Mouse (Mus musculus): ENCODE measurements around the gene Rexo1. TPM values are rescaled to one million over a fixed set of nuclear protein-coding genes. Genes with fewer than 3 reads are reported as not detected.

The Rexo1 gene
- polyA plus RNA-seq, 2 experiments = 27.9 to 56.4 TPM

- H3K27me3 ChIP-seq (ENCODE audit: control insufficient read depth, insufficient read depth, low read length) = peaks cover 83% of the 10 kb centered on the region
- no peak overlapping the region for H3K4me3 ChIP-seq (replicated peaks; ENCODE audit: low read length)
- H3K4me2 ChIP-seq (replicated peaks; ENCODE audit: low read depth, low read length, severe bottlenecking) = no peak overlapping the region
- DNase-seq (ENCODE audit: low spot score) = no peak
- ATAC-seq (ENCODE audit: low FRiP score, low read depth) = no peak
- TF ChIP-seq POLR2A (IDR thresholded peaks at IDR 0.05; ENCODE audit: borderline replicate concordance, extremely low read depth, insufficient read depth, insufficient read length) = no peak
- WGBS = 0% methylated on average over 7 of the region's 7 CpGs
- H3K27ac ChIP-seq (replicated peaks; ENCODE audit: low read depth, low read length) = no peak overlapping the region
- no peaks in the 10 kb centered on the region for H3K9me3 ChIP-seq (ENCODE audit: control insufficient read depth, low read length)
- no peaks in the 10 kb centered on the region for H3K4me1 ChIP-seq (ENCODE audit: control insufficient read depth, insufficient read depth, low read length)
- H3K9ac ChIP-seq (ENCODE audit: low read depth, low read length, severe bottlenecking) = no peak overlapping the region
- no peaks in the 10 kb centered on the region for H3K36me3 ChIP-seq (ENCODE audit: control insufficient read depth, insufficient read depth, low read length)
Observed at GRCm38 (mm10) chr10:80502291-80502690, 59.1 kb downstream of the Rexo1 start.

- no peak for TF ChIP-seq POLR2A (IDR thresholded peaks at IDR 0.05; ENCODE audit: borderline replicate concordance, extremely low read depth, insufficient read depth, insufficient read length)
- H3K4me2 ChIP-seq (replicated peaks; ENCODE audit: low read depth, low read length, severe bottlenecking) = no peak overlapping the region
- peaks cover 14% of the 10 kb centered on the region for H3K4me1 ChIP-seq (ENCODE audit: control insufficient read depth, insufficient read depth, low read length)
- DNase-seq (ENCODE audit: low spot score) = no peak
- H3K36me3 ChIP-seq (ENCODE audit: control insufficient read depth, insufficient read depth, low read length) = no peaks in the 10 kb centered on the region
- no peaks in the 10 kb centered on the region for H3K9me3 ChIP-seq (ENCODE audit: control insufficient read depth, low read length)
- H3K4me3 ChIP-seq (replicated peaks; ENCODE audit: low read length) = peak overlapping the region; percentile 44; the same call in 1 of the 2 replicates
- H3K27me3 ChIP-seq (ENCODE audit: control insufficient read depth, insufficient read depth, low read length) = peaks cover 96% of the 10 kb centered on the region
- no peak overlapping the region for H3K27ac ChIP-seq (replicated peaks; ENCODE audit: low read depth, low read length)
- ATAC-seq (ENCODE audit: low FRiP score, low read depth) = no peak
- no peak overlapping the region for H3K9ac ChIP-seq (ENCODE audit: low read depth, low read length, severe bottlenecking)
- WGBS = 0% methylated on average over 20 of the region's 20 CpGs
Observed at GRCm38 (mm10) chr10:80496421-80496820, 64.9 kb downstream of the Rexo1 start.

- DNase-seq (ENCODE audit: low spot score) (no peak), ATAC-seq (ENCODE audit: low FRiP score, low read depth) (no peak)
Observed at GRCm38 (mm10) chr10:80495901-80496300, 65.5 kb downstream of the Rexo1 start.

GRCm38 (mm10) chr10:80494732-80495131, 66.6 kb downstream of the Rexo1 start, which contains the start of gene Onecut3:
Gene Onecut3 (plus strand): TSS chr10:80494835.
- Histone ChIP-seq H3K9ac (ENCODE audit: low read depth, low read length, severe bottlenecking) (peak within 1 kb of the TSS; percentile 36; the same call in 1 of the 2 replicates), H3K27ac (replicated peaks; ENCODE audit: low read depth, low read length) (no peak within 1 kb of the TSS), H3K9me3 (ENCODE audit: control insufficient read depth, low read length) (no peaks in the 10 kb centered on the region), H3K4me3 (replicated peaks; ENCODE audit: low read length) (peak within 1 kb of the TSS; percentile 44), H3K4me2 (replicated peaks; ENCODE audit: low read depth, low read length, severe bottlenecking) (peak within 1 kb of the TSS; percentile 82), H3K4me1 (ENCODE audit: control insufficient read depth, insufficient read depth, low read length) (peaks cover 14% of the 10 kb centered on the region), H3K36me3 (ENCODE audit: control insufficient read depth, insufficient read depth, low read length) (no peaks in the 10 kb centered on the region), H3K27me3 (ENCODE audit: control insufficient read depth, insufficient read depth, low read length) (peaks cover 96% of the 10 kb centered on the region)
- no peak for TF ChIP-seq POLR2A (IDR thresholded peaks at IDR 0.05; ENCODE audit: borderline replicate concordance, extremely low read depth, insufficient read depth, insufficient read length)
- DNase-seq (ENCODE audit: low spot score) (no peak), ATAC-seq (ENCODE audit: low FRiP score, low read depth) (peak; percentile 54)
- WGBS = 0% methylated on average over 11 of the region's 42 CpGs

More at GRCm38 (mm10) chr10:80495901-80496300, 65.5 kb downstream of the Rexo1 start:
- under 1% methylated on average over 33 of the region's 35 CpGs for WGBS
- TF ChIP-seq POLR2A (IDR thresholded peaks at IDR 0.05; ENCODE audit: borderline replicate concordance, extremely low read depth, insufficient read depth, insufficient read length) = no peak
- Histone ChIP-seq H3K4me1 (ENCODE audit: control insufficient read depth, insufficient read depth, low read length) (peaks cover 14% of the 10 kb centered on the region), H3K4me2 (replicated peaks; ENCODE audit: low read depth, low read length, severe bottlenecking) (peak overlapping the region; percentile 82), H3K36me3 (ENCODE audit: control insufficient read depth, insufficient read depth, low read length) (no peaks in the 10 kb centered on the region), H3K27me3 (ENCODE audit: control insufficient read depth, insufficient read depth, low read length) (peaks cover 96% of the 10 kb centered on the region), H3K9ac (ENCODE audit: low read depth, low read length, severe bottlenecking) (0 out of 2 replicates have a peak overlapping the region, but pooled peaks have one; percentile 21), H3K4me3 (replicated peaks; ENCODE audit: low read length) (peak overlapping the region; percentile 44), H3K27ac (replicated peaks; ENCODE audit: low read depth, low read length) (no peak overlapping the region), H3K9me3 (ENCODE audit: control insufficient read depth, low read length) (no peaks in the 10 kb centered on the region)

Small RNAs within 50 kb of the gene (microRNA-seq; reads per million reads assigned to microRNA genes)
- gene Mir6912 = not detected

Other genes with a start within 250 kb of the Rexo1 start
- gene 2310011J03Rik, start 241.0 kb downstream of the Rexo1 start, polyA plus RNA-seq (2012; rRNA removed) = 45.1 and 46.7 TPM in 2 replicates
- gene 2310011J03Rik, start 241.0 kb downstream of the Rexo1 start, polyA plus RNA-seq (2014; fragmentation: Nextera tagmentation; extraction: Ambion mirVana) = 45.1 and 46.1 TPM in 2 replicates
- gene Pcsk4, start 232.1 kb downstream of the Rexo1 start, polyA plus RNA-seq (2012; rRNA removed) = 7.8 and 10.7 TPM in 2 replicates
- gene Pcsk4, start 232.1 kb downstream of the Rexo1 start, polyA plus RNA-seq (2014; fragmentation: Nextera tagmentation; extraction: Ambion mirVana) = 4.2 and 5.9 TPM in 2 replicates
- 3.9 TPM in 2 replicates for gene Reep6, start 231.6 kb downstream of the Rexo1 start, polyA plus RNA-seq (2012; rRNA removed)
- gene Reep6, start 231.6 kb downstream of the Rexo1 start, polyA plus RNA-seq (2014; fragmentation: Nextera tagmentation; extraction: Ambion mirVana) = 9.9 and 10.5 TPM in 2 replicates
- gene Adamtsl5, start 213.1 kb downstream of the Rexo1 start, polyA plus RNA-seq (2012; rRNA removed) = 16.5 and 21.9 TPM in 2 replicates
- 6.5 and 6.7 TPM in 2 replicates for gene Adamtsl5, start 213.1 kb downstream of the Rexo1 start, polyA plus RNA-seq (2014; fragmentation: Nextera tagmentation; extraction: Ambion mirVana)
- 1.8 and 1.9 TPM in 2 replicates for gene Plk5, start 205.1 kb downstream of the Rexo1 start, polyA plus RNA-seq (2012; rRNA removed)
- gene Plk5, start 205.1 kb downstream of the Rexo1 start, polyA plus RNA-seq (2014; fragmentation: Nextera tagmentation; extraction: Ambion mirVana) = 0.48 and 0.88 TPM in 2 replicates
- gene Mex3d, start 173.9 kb downstream of the Rexo1 start, polyA plus RNA-seq (2012; rRNA removed) = 44.0 and 60.0 TPM in 2 replicates
- gene Mex3d, start 173.9 kb downstream of the Rexo1 start, polyA plus RNA-seq (2014; fragmentation: Nextera tagmentation; extraction: Ambion mirVana) = 8.2 and 9.0 TPM in 2 replicates
- gene Mbd3, start 162.0 kb downstream of the Rexo1 start, polyA plus RNA-seq (2012; rRNA removed) = 267 and 270 TPM in 2 replicates
- gene Mbd3, start 162.0 kb downstream of the Rexo1 start, polyA plus RNA-seq (2014; fragmentation: Nextera tagmentation; extraction: Ambion mirVana) = 196 and 214 TPM in 2 replicates
- gene Uqcr11, start 154.7 kb downstream of the Rexo1 start, polyA plus RNA-seq (2012; rRNA removed) = 572 and 718 TPM in 2 replicates
- 617 and 707 TPM in 2 replicates for gene Uqcr11, start 154.7 kb downstream of the Rexo1 start, polyA plus RNA-seq (2014; fragmentation: Nextera tagmentation; extraction: Ambion mirVana)
- gene Tcf3, start 127.9 kb downstream of the Rexo1 start, polyA plus RNA-seq (2012; rRNA removed) = 191 and 260 TPM in 2 replicates
- 129 and 147 TPM in 2 replicates for gene Tcf3, start 127.9 kb downstream of the Rexo1 start, polyA plus RNA-seq (2014; fragmentation: Nextera tagmentation; extraction: Ambion mirVana)
- gene Onecut3, start 66.7 kb downstream of the Rexo1 start, polyA plus RNA-seq (2012; rRNA removed) = 0.01 TPM in 2 replicates
- gene Onecut3, start 66.7 kb downstream of the Rexo1 start, polyA plus RNA-seq (2014; fragmentation: Nextera tagmentation; extraction: Ambion mirVana) = not detected in 2 replicates
- 0.30 and 0.70 TPM in 2 replicates for gene Atp8b3, start 22.4 kb downstream of the Rexo1 start, polyA plus RNA-seq (2012; rRNA removed)
- gene Atp8b3, start 22.4 kb downstream of the Rexo1 start, polyA plus RNA-seq (2014; fragmentation: Nextera tagmentation; extraction: Ambion mirVana) = 0.14 and 0.22 TPM in 2 replicates
- gene Klf16, start 15.8 kb upstream of the Rexo1 start, polyA plus RNA-seq (2012; rRNA removed) = 18.9 and 26.9 TPM in 2 replicates
- gene Klf16, start 15.8 kb upstream of the Rexo1 start, polyA plus RNA-seq (2014; fragmentation: Nextera tagmentation; extraction: Ambion mirVana) = 11.0 and 11.5 TPM in 2 replicates
- gene Abhd17a, start 28.8 kb upstream of the Rexo1 start, polyA plus RNA-seq (2012; rRNA removed) = 116 and 173 TPM in 2 replicates
- gene Abhd17a, start 28.8 kb upstream of the Rexo1 start, polyA plus RNA-seq (2014; fragmentation: Nextera tagmentation; extraction: Ambion mirVana) = 129 and 132 TPM in 2 replicates
- gene Scamp4, start 41.3 kb upstream of the Rexo1 start, polyA plus RNA-seq (2012; rRNA removed) = 83.1 and 107 TPM in 2 replicates
- 91.4 and 104 TPM in 2 replicates for gene Scamp4, start 41.3 kb upstream of the Rexo1 start, polyA plus RNA-seq (2014; fragmentation: Nextera tagmentation; extraction: Ambion mirVana)
- gene Adat3, start 41.3 kb upstream of the Rexo1 start, polyA plus RNA-seq (2012; rRNA removed) = 16.8 and 29.2 TPM in 2 replicates
- 5.6 and 6.4 TPM in 2 replicates for gene Adat3, start 41.3 kb upstream of the Rexo1 start, polyA plus RNA-seq (2014; fragmentation: Nextera tagmentation; extraction: Ambion mirVana)
- gene Gm49322, start 44.5 kb upstream of the Rexo1 start, polyA plus RNA-seq (2012; rRNA removed) = 5.6 and 6.2 TPM in 2 replicates
- 2.2 and 2.8 TPM in 2 replicates for gene Gm49322, start 44.5 kb upstream of the Rexo1 start, polyA plus RNA-seq (2014; fragmentation: Nextera tagmentation; extraction: Ambion mirVana)
- 253 and 298 TPM in 2 replicates for gene Csnk1g2, start 61.3 kb upstream of the Rexo1 start, polyA plus RNA-seq (2012; rRNA removed)
- 110 and 125 TPM in 2 replicates for gene Csnk1g2, start 61.3 kb upstream of the Rexo1 start, polyA plus RNA-seq (2014; fragmentation: Nextera tagmentation; extraction: Ambion mirVana)
- 87.8 and 122 TPM in 2 replicates for gene Btbd2, start 95.5 kb upstream of the Rexo1 start, polyA plus RNA-seq (2012; rRNA removed)
- gene Btbd2, start 95.5 kb upstream of the Rexo1 start, polyA plus RNA-seq (2014; fragmentation: Nextera tagmentation; extraction: Ambion mirVana) = 78.0 and 89.1 TPM in 2 replicates
- gene Mknk2, start 116.6 kb upstream of the Rexo1 start, polyA plus RNA-seq (2012; rRNA removed) = 108 and 147 TPM in 2 replicates
- 93.0 and 97.7 TPM in 2 replicates for gene Mknk2, start 116.6 kb upstream of the Rexo1 start, polyA plus RNA-seq (2014; fragmentation: Nextera tagmentation; extraction: Ambion mirVana)
- gene Mob3a, start 140.4 kb upstream of the Rexo1 start, polyA plus RNA-seq (2012; rRNA removed) = 33.7 and 42.7 TPM in 2 replicates
- gene Mob3a, start 140.4 kb upstream of the Rexo1 start, polyA plus RNA-seq (2014; fragmentation: Nextera tagmentation; extraction: Ambion mirVana) = 35.9 and 36.5 TPM in 2 replicates
- gene Izumo4, start 140.6 kb upstream of the Rexo1 start, polyA plus RNA-seq (2012; rRNA removed) = 64.5 and 66.1 TPM in 2 replicates
- gene Izumo4, start 140.6 kb upstream of the Rexo1 start, polyA plus RNA-seq (2014; fragmentation: Nextera tagmentation; extraction: Ambion mirVana) = 14.4 and 15.9 TPM in 2 replicates
- gene Ap3d1, start 180.7 kb upstream of the Rexo1 start, polyA plus RNA-seq (2012; rRNA removed) = 123 and 150 TPM in 2 replicates
- 75.1 and 82.9 TPM in 2 replicates for gene Ap3d1, start 180.7 kb upstream of the Rexo1 start, polyA plus RNA-seq (2014; fragmentation: Nextera tagmentation; extraction: Ambion mirVana)
- gene Dot1l, start 193.6 kb upstream of the Rexo1 start, polyA plus RNA-seq (2012; rRNA removed) = 55.1 and 72.2 TPM in 2 replicates
- 22.7 and 25.6 TPM in 2 replicates for gene Dot1l, start 193.6 kb upstream of the Rexo1 start, polyA plus RNA-seq (2014; fragmentation: Nextera tagmentation; extraction: Ambion mirVana)
- 78.0 and 102 TPM in 2 replicates for gene Sf3a2, start 236.6 kb upstream of the Rexo1 start, polyA plus RNA-seq (2012; rRNA removed)
- gene Sf3a2, start 236.6 kb upstream of the Rexo1 start, polyA plus RNA-seq (2014; fragmentation: Nextera tagmentation; extraction: Ambion mirVana) = 80.6 and 87.6 TPM in 2 replicates
- gene Plekhj1, start 237.1 kb upstream of the Rexo1 start, polyA plus RNA-seq (2012; rRNA removed) = 109 and 110 TPM in 2 replicates
- 119 and 121 TPM in 2 replicates for gene Plekhj1, start 237.1 kb upstream of the Rexo1 start, polyA plus RNA-seq (2014; fragmentation: Nextera tagmentation; extraction: Ambion mirVana)
- gene Amh, start 243.7 kb upstream of the Rexo1 start, polyA plus RNA-seq (2012; rRNA removed) = 1.0 and 1.9 TPM in 2 replicates
- gene Amh, start 243.7 kb upstream of the Rexo1 start, polyA plus RNA-seq (2014; fragmentation: Nextera tagmentation; extraction: Ambion mirVana) = 0.11 TPM in 1 of 2 replicates, not detected in the other